Mouse (Mus musculus) CH12F3 (cell line): ENCODE results near the gene Olfr187.
"Not testable (repeated sequence)": the region's sequence is repeated elsewhere in the genome, so short reads cannot be mapped to it uniquely, and the experiment has no call there.

ENCODE experiments used
- in situ Hi-C: fragments of 300-500 bp; cut with MboI; formaldehyde crosslinking; loops from 2 replicates; pipeline ENCODE4 v1.14.3; 2020; ENCODE audit warnings: low sequenced_read_pairs

Olfr187 gene

GRCm38 (mm10) chr16:59039710-59040109, at the start of gene Olfr187:
Gene Olfr187 (minus strand): TSS chr16:59039767.
- in situ Hi-C loops: no loop called here

GRCm38 (mm10) chr16:59081113-59081512, 41.5 kb upstream of the Olfr187 start:
- in situ Hi-C loops: not testable (repeated sequence)

GRCm38 (mm10) chr16:59077905-59078304, 38.3 kb upstream of the Olfr187 start, which contains the start of gene Olfr190:
Gene Olfr190 (minus strand): TSS chr16:59078005.
- in situ Hi-C loops: no loop called here

GRCm38 (mm10) chr16:59073520-59073919, 34.0 kb upstream of the Olfr187 start:
- in situ Hi-C loops: no loop called here

- in situ Hi-C loops: no loop called here
Observed at GRCm38 (mm10) chr16:59071755-59072154, 32.2 kb upstream of the Olfr187 start.

GRCm38 (mm10) chr16:59062411-59062810, 22.8 kb upstream of the Olfr187 start:
- in situ Hi-C loops: not testable (repeated sequence)

- in situ Hi-C loops: not testable (repeated sequence)
Observed at GRCm38 (mm10) chr16:59049286-59049685, 9.7 kb upstream of the Olfr187 start.

GRCm38 (mm10) chr16:59048860-59049259, 9.3 kb upstream of the Olfr187 start:
- in situ Hi-C loops: no loop called here

- in situ Hi-C loops: no loop called here
Observed at GRCm38 (mm10) chr16:59047579-59047978, 8.0 kb upstream of the Olfr187 start.

GRCm38 (mm10) chr16:59045835-59046234, 6.3 kb upstream of the Olfr187 start:
- in situ Hi-C loops: no loop called here

GRCm38 (mm10) chr16:59030191-59030590, 9.4 kb downstream of the Olfr187 start, which contains the start of gene Olfr186:
Gene Olfr186 (minus strand): TSS chr16:59030291.
- in situ Hi-C loops: no loop called here

GRCm38 (mm10) chr16:59013357-59014018, 26.1 kb downstream of the Olfr187 start:
- in situ Hi-C loops: no loop called here

- in situ Hi-C loops: no loop called here
Observed at GRCm38 (mm10) chr16:59007146-59007545, 32.4 kb downstream of the Olfr187 start.

GRCm38 (mm10) chr16:58995057-58995456, 44.5 kb downstream of the Olfr187 start, which contains the start of gene Olfr183:
Gene Olfr183 (plus strand): TSS chr16:58995357.
- in situ Hi-C loops: no loop called here
